Mouse (Mus musculus): Measurements from ENCODE around the gene Col6a6.
"Not testable (repeated sequence)": the region's sequence is repeated elsewhere in the genome, so short reads cannot be mapped to it uniquely, and the experiment has no call there.

Gene Col6a6

DNA sequence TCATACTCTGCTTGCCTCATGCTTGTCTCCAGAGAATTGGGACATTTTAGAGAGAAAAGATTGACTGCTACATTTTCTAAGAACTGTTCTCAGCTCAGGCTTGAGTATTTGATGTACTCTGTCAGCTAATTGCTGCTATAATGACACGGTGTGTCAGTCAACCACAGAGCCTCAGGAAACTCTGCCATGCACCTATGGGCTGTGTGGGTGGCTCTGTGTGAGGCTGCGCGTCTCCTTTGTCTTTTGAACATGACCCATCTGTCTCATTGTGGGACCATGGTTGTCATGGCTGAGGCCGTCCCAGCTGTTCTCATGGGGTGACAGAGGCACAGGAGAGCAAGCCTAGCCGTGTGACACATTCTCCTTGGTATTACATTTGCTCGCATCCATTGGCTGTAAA is 168.1 kb downstream of the Col6a6 start:
- peak; percentile 51 to 59 for DNase-seq

DNA sequence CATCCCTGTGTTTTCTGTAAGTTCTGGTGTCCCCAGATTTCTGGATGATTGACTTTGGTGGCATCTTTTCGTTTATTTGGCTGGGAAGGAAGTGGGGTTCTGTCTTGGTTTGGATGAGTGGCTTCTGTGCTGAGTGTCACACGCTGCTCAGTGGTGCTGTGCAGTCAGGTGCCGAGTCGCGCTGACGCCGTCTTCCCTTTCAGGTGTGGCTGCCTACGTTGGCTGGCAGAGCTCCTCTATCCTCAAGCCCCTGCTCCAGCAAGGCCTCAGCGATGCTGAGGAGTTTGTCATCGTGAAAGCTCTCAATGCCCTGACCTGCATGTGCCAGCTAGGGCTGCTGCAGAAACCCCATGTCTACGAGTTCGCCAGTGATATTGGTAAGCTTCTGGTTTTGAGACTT is 169.7 kb downstream of the Col6a6 start:
- peak; percentile 57 to 63 for DNase-seq

DNA sequence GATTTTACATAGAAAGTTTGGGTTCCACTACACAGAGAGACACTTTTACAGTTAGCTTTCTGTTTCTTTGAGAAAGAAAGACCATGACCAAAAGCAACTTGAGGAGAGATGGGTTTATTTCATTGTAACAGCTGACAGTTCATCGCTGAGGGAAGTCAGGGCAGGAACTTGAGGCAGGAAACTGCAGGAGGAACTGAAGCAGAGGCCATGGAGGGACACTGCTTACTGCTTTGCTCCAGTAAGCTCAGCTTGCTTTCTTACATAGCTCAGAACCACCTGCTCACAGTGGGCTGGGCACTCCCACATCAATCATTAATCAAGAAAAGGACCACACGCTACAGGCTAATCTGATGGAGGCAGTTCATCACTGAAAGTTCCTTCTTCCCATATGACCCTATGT is 171.8 kb downstream of the Col6a6 start:
- DNase-seq = peak; percentile 46

DNA sequence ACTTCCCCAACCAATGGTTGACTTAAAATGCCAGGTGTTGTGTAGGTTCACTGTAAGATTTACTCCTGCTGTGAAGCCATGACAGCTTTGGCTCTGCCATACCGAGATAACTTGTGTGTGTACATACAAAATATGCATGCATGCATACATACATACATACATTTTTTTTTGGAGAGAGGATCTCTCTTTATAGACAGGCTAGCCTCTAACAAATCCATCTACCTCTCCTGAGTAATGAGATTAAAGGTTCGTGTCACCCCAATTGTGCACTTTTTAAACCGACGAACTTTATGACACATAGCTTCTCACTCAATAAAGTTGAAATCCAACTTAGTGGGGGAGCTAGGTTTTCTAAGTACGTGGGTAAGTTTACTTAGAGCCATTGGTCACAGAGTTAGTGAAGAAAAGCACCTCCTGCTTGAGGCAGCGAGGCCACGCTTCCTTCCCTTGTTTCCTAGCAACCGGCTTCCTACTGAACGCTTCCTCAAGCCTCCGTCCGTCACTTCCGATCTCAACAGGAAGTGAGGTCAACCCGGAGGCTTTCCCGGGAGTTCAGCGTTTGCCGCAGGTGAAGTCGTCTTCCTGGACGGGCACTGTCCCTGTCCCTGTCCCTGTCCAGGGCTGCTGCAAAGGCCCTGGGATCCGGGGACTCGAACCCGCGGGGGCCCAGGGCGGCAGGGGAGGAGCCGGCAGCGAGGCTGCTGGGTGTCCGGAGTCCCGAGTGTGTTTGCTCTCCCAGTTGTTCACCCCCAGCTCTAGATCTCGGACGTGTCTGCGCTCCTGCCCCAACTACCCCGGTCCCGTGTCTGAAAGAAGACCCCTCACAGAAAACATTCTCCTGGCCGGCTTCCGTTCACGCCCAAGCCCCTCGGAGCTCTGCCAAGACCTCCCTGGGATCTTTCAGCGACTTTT is 185.2 kb downstream of the Col6a6 start, which contains the start of gene Pik3r4:
Gene Pik3r4, plus strand, starts transcription at position 519 of the 912 bp plus-strand sequence.
- peak; percentile 80 to 82 for DNase-seq

DNA sequence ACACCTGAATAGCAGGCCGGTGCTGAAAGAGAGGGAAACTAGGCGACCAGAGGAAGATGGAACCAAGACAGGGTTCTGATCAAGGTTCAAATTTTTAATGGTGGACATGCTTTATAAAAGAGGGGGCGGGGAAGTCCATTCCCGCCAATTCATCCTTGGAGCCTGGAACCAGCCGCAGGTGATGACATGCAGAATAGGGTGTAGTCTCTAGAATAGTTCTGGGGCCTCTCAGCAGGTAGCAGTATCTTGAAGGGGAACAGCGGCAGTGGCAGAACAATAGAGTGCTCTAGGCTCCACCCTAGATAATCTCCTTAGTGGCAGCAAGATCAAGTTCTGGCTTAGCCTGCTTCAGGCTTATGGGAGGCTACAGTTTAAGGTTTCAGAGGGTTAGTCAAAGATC is 186.6 kb downstream of the Col6a6 start:
- not testable (repeated sequence) for DNase-seq

All from B cell, adult 2 months (primary cell).